Mouse (Mus musculus): ENCODE data around the gene 2510039O18Rik. TPM values are rescaled to one million over a fixed set of nuclear protein-coding genes. Genes with fewer than 3 reads are reported as not detected.

The 2510039O18Rik gene
- polyA plus RNA-seq, 1 experiment from 2014 or later, result 15.3 TPM

DNA sequence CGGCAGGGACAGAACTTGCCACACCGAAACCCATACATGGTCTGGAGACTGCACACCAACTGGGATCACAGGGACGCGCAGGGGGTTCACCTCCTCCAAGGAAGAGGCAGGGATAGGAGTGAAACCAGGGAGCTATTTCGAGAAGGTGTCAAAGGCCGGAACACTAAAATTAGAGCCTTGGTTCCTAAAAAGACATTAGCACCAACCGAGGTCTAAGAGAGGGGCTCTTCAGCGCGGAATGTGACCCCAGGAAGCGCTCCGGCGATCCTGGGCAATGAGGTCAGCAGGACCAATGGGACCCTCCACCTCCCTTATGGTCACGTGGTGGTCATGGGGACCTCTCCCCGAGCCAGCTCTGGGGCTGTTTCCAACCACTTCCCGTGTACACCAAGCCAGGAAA lies 22.9 kb downstream of the 2510039O18Rik start:
- H3K4me2 ChIP-seq, result no peak overlapping the region
- H3K36me3 ChIP-seq (ENCODE audit: control insufficient read depth, insufficient read depth, low read length), result no peaks in the 10 kb centered on the region
- WGBS, result 91% methylated on average over 15 of the region's 15 CpGs
- no peaks in the 10 kb centered on the region for H3K4me1 ChIP-seq (ENCODE audit: control insufficient read depth, insufficient read depth, low read length)
- no peak overlapping the region for H3K4me3 ChIP-seq (ENCODE audit: low read depth, low read length)
- no peaks in the 10 kb centered on the region for H3K27me3 ChIP-seq (ENCODE audit: control insufficient read depth, insufficient read depth, low read length)
- H3K27ac ChIP-seq (ENCODE audit: low read depth, low read length), result no peak overlapping the region
- ATAC-seq (ENCODE audit: low FRiP score) (no peak), DNase-seq (ENCODE audit: low spot score, missing footprints) (no peak)
- no peaks in the 10 kb centered on the region for H3K9me3 ChIP-seq (ENCODE audit: control insufficient read depth, low read length)
- H3K9ac ChIP-seq (ENCODE audit: low read length), result no peak overlapping the region

DNA sequence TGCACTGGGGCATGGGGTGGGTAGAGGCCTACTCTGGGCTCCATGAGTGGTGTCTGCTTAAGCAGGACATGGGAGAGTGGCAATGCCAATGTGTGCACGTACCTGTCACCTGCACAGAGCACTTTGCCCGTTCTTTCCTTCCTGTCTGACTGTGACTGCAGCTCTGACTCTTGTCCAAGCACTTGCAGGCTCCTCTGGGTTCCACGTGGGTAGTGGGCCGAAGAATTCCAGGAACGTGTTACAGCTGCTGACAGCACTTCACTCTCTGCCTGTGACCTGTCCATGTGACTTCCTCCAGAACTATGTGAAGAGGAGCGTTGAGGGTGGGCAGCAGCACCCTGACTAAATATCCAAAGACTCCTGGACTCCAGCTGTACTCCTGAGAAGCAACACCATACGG lies 25.0 kb downstream of the 2510039O18Rik start:
- no peak overlapping the region for H3K4me3 ChIP-seq (ENCODE audit: low read depth, low read length)
- H3K36me3 ChIP-seq (ENCODE audit: control insufficient read depth, insufficient read depth, low read length), result no peaks in the 10 kb centered on the region
- no peaks in the 10 kb centered on the region for H3K4me1 ChIP-seq (ENCODE audit: control insufficient read depth, insufficient read depth, low read length)
- ATAC-seq (ENCODE audit: low FRiP score) (no peak), DNase-seq (ENCODE audit: low spot score, missing footprints) (no peak)
- H3K4me2 ChIP-seq, result no peak overlapping the region
- H3K9me3 ChIP-seq (ENCODE audit: control insufficient read depth, low read length), result no peaks in the 10 kb centered on the region
- 89% methylated on average over 7 of the region's 7 CpGs for WGBS
- H3K27me3 ChIP-seq (ENCODE audit: control insufficient read depth, insufficient read depth, low read length), result no peaks in the 10 kb centered on the region
- H3K27ac ChIP-seq (ENCODE audit: low read depth, low read length), result no peak overlapping the region
- H3K9ac ChIP-seq (ENCODE audit: low read length), result no peak overlapping the region

DNA sequence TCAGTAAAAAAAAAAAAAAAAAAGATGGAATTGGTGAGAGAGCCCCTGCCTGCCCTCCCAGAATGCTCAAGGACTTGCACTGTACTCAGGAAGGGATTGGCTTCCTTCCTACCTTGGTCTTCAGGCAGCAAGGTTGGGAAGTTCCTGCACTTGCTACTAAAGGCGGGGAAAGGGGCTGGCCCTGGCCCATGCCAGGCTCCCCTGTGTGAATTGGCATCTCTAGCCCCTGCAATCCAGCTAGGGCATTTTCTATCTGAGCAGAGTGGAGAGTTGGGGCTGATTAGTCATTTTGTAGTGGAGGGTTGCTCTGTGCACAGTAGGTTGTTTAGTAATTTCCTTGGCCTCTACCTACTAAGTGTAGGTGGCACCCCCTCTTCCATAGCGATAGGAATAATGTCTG lies 28.1 kb downstream of the 2510039O18Rik start:
- ATAC-seq (ENCODE audit: low FRiP score), result no peak
- WGBS, result 82% methylated on average over 2 of the region's 2 CpGs
- H3K9me3 ChIP-seq (ENCODE audit: control insufficient read depth, low read length), result no peaks in the 10 kb centered on the region

DNA sequence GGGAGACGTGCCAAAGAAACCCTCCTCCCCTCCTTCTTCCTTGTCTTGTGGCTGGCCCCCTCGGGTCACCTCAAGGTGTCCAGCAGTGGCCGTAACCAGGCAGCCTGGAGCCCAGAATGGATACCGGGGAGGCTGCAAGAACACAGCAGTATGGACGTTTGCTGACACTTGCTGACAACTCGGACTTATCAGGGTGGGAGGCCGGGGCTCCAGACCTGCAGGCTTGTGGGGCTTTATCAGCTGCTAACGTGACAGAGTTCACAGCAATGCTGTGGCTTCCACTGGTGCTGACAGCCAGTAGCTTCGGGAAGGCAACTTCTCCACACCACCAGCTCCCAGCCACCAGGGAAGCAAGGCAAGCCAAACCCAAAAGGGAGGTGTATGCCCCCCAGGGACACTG lies 28.6 kb downstream of the 2510039O18Rik start:
- H3K9me3 ChIP-seq (ENCODE audit: control insufficient read depth, low read length), result no peaks in the 10 kb centered on the region
- 59% methylated on average over 9 of the region's 9 CpGs for WGBS
- no peak overlapping the region for H3K27ac ChIP-seq (ENCODE audit: low read depth, low read length)
- no peak overlapping the region for H3K4me2 ChIP-seq
- H3K9ac ChIP-seq (ENCODE audit: low read length), result no peak overlapping the region
- H3K36me3 ChIP-seq (ENCODE audit: control insufficient read depth, insufficient read depth, low read length), result no peaks in the 10 kb centered on the region
- no peaks in the 10 kb centered on the region for H3K27me3 ChIP-seq (ENCODE audit: control insufficient read depth, insufficient read depth, low read length)
- ATAC-seq (ENCODE audit: low FRiP score) (no peak), DNase-seq (ENCODE audit: low spot score, missing footprints) (no peak)
- no peaks in the 10 kb centered on the region for H3K4me1 ChIP-seq (ENCODE audit: control insufficient read depth, insufficient read depth, low read length)
- no peak overlapping the region for H3K4me3 ChIP-seq (ENCODE audit: low read depth, low read length)

More for the DNA sequence above, 28.1 kb downstream of the 2510039O18Rik start:
- Histone ChIP-seq H3K9ac (ENCODE audit: low read length) (no peak overlapping the region), H3K27me3 (ENCODE audit: control insufficient read depth, insufficient read depth, low read length) (no peaks in the 10 kb centered on the region), H3K4me3 (ENCODE audit: low read depth, low read length) (no peak overlapping the region), H3K27ac (ENCODE audit: low read depth, low read length) (no peak overlapping the region), H3K4me2 (no peak overlapping the region), H3K36me3 (ENCODE audit: control insufficient read depth, insufficient read depth, low read length) (no peaks in the 10 kb centered on the region), H3K4me1 (ENCODE audit: control insufficient read depth, insufficient read depth, low read length) (no peaks in the 10 kb centered on the region)
- no peak for DNase-seq (ENCODE audit: low spot score, missing footprints)

DNA sequence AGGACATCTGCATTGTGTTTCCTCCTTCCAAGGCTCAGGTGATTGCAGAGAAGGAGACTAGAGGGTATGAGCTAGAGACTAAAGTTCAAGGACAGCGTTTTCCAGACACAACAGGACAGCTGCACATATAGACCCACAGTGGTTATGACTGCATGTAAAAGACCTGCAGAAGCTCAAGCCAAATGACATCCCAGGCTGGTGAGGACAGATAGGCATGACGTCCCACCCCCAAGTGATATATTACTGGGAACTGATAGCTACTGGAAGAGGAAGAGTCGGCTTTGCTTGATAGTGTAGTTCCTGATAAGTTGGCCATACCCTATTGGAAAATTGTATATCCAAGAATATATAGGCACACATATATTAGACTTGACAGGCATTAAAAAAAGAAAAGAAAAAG lies 35.5 kb downstream of the 2510039O18Rik start:
- Histone ChIP-seq H3K9me3 (ENCODE audit: control insufficient read depth, low read length) (peaks cover 4% of the 10 kb centered on the region; the same call in 1 of the 2 replicates), H3K27me3 (ENCODE audit: control insufficient read depth, insufficient read depth, low read length) (no peaks in the 10 kb centered on the region), H3K4me1 (ENCODE audit: control insufficient read depth, insufficient read depth, low read length) (no peaks in the 10 kb centered on the region), H3K27ac (ENCODE audit: low read depth, low read length) (no peak overlapping the region), H3K4me3 (ENCODE audit: low read depth, low read length) (no peak overlapping the region), H3K4me2 (no peak overlapping the region), H3K9ac (ENCODE audit: low read length) (no peak overlapping the region), H3K36me3 (ENCODE audit: control insufficient read depth, insufficient read depth, low read length) (no peaks in the 10 kb centered on the region)
- ATAC-seq (ENCODE audit: low FRiP score), result no peak
- DNase-seq (ENCODE audit: low spot score, missing footprints), result no peak
- 79% methylated on average over 3 of the region's 3 CpGs for WGBS

DNA sequence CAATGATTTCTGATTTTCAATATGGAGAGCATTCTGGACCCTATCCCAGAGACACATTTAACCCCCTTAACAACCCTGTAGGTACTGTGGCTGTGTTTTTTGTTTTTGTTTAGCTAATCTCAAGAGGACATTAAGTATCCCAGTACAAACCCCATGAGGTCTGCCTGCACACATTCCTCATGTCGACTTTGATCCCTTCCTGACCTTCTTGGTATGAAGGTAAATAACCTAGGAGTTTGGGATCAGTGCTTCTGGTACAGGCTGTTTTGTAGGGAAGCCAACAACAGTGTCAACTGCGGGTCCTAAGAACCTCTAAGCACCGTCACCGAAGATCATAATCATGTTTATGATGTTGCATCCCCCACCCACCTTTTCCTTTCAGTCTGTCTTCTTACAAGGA lies 37.0 kb downstream of the 2510039O18Rik start:
- H3K4me3 ChIP-seq (ENCODE audit: low read depth, low read length), result no peak overlapping the region
- H3K27ac ChIP-seq (ENCODE audit: low read depth, low read length), result no peak overlapping the region
- no peak overlapping the region for H3K4me2 ChIP-seq
- no peaks in the 10 kb centered on the region for H3K27me3 ChIP-seq (ENCODE audit: control insufficient read depth, insufficient read depth, low read length)
- 81% methylated on average over 4 of the region's 4 CpGs for WGBS
- DNase-seq (ENCODE audit: low spot score, missing footprints), result no peak
- no peaks in the 10 kb centered on the region for H3K4me1 ChIP-seq (ENCODE audit: control insufficient read depth, insufficient read depth, low read length)
- no peaks in the 10 kb centered on the region for H3K36me3 ChIP-seq (ENCODE audit: control insufficient read depth, insufficient read depth, low read length)
- peaks cover 4% of the 10 kb centered on the region; the same call in 1 of the 2 replicates for H3K9me3 ChIP-seq (ENCODE audit: control insufficient read depth, low read length)
- H3K9ac ChIP-seq (ENCODE audit: low read length), result no peak overlapping the region
- no peak for ATAC-seq (ENCODE audit: low FRiP score)

DNA sequence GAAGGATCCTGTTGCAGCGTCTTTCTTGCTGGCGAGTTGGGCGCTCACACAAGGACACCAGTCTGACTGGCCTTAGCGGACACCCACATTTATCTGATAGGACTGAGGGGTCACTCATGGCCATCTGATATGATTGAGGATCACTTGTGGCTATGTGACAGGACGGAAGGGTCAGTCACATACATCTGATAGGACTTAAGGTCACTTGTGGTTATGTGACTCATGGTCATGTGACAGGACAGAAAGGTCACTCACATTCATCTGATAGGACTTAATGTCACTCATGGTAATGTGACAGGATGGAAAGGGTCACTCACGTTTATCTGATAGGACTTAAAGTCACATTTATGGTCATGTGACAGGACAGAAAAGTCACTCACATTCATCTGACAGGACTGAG lies 37.7 kb downstream of the 2510039O18Rik start:
- H3K9me3 ChIP-seq (ENCODE audit: control insufficient read depth, low read length), result peaks cover 4% of the 10 kb centered on the region; the same call in 1 of the 2 replicates
- no peaks in the 10 kb centered on the region for H3K36me3 ChIP-seq (ENCODE audit: control insufficient read depth, insufficient read depth, low read length)
- no peak overlapping the region for H3K27ac ChIP-seq (ENCODE audit: low read depth, low read length)
- no peaks in the 10 kb centered on the region for H3K27me3 ChIP-seq (ENCODE audit: control insufficient read depth, insufficient read depth, low read length)
- no peaks in the 10 kb centered on the region for H3K4me1 ChIP-seq (ENCODE audit: control insufficient read depth, insufficient read depth, low read length)
- no peak overlapping the region for H3K9ac ChIP-seq (ENCODE audit: low read length)
- ATAC-seq (ENCODE audit: low FRiP score) (no peak), DNase-seq (ENCODE audit: low spot score, missing footprints) (no peak)
- no peak overlapping the region for H3K4me2 ChIP-seq
- no peak overlapping the region for H3K4me3 ChIP-seq (ENCODE audit: low read depth, low read length)
- WGBS, result 92% methylated on average over 6 of the region's 6 CpGs

DNA sequence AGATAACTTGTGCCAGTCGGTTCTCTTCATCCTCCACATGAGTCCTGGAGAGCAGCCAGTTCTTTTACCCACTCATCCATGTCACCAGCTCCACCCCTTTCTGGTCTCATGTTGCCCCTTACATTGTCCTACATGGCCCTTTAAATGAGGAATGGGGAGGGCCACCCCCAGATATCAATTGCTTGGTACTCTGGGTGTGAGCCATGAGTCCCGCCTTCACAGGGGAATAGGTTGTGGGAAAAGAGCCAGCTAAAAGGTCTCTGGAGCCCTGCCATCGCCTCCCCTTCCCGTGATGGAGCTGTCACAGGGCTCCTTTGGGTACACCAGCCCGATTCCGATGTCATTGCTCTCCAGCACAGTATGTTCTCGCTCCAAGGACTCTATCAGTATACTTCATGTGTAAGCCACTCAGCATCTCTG lies 38.8 kb downstream of the 2510039O18Rik start:
- H3K9ac ChIP-seq (ENCODE audit: low read length), result no peak overlapping the region
- H3K4me1 ChIP-seq (ENCODE audit: control insufficient read depth, insufficient read depth, low read length), result no peaks in the 10 kb centered on the region
- ATAC-seq (ENCODE audit: low FRiP score) (no peak), DNase-seq (ENCODE audit: low spot score, missing footprints) (no peak)
- no peak overlapping the region for H3K4me2 ChIP-seq
- peaks cover 4% of the 10 kb centered on the region; the same call in 1 of the 2 replicates for H3K9me3 ChIP-seq (ENCODE audit: control insufficient read depth, low read length)
- H3K27ac ChIP-seq (ENCODE audit: low read depth, low read length), result no peak overlapping the region
- 80% methylated on average over 7 of the region's 7 CpGs for WGBS
- H3K4me3 ChIP-seq (ENCODE audit: low read depth, low read length), result no peak overlapping the region
- no peaks in the 10 kb centered on the region for H3K36me3 ChIP-seq (ENCODE audit: control insufficient read depth, insufficient read depth, low read length)
- H3K27me3 ChIP-seq (ENCODE audit: control insufficient read depth, insufficient read depth, low read length), result no peaks in the 10 kb centered on the region

DNA sequence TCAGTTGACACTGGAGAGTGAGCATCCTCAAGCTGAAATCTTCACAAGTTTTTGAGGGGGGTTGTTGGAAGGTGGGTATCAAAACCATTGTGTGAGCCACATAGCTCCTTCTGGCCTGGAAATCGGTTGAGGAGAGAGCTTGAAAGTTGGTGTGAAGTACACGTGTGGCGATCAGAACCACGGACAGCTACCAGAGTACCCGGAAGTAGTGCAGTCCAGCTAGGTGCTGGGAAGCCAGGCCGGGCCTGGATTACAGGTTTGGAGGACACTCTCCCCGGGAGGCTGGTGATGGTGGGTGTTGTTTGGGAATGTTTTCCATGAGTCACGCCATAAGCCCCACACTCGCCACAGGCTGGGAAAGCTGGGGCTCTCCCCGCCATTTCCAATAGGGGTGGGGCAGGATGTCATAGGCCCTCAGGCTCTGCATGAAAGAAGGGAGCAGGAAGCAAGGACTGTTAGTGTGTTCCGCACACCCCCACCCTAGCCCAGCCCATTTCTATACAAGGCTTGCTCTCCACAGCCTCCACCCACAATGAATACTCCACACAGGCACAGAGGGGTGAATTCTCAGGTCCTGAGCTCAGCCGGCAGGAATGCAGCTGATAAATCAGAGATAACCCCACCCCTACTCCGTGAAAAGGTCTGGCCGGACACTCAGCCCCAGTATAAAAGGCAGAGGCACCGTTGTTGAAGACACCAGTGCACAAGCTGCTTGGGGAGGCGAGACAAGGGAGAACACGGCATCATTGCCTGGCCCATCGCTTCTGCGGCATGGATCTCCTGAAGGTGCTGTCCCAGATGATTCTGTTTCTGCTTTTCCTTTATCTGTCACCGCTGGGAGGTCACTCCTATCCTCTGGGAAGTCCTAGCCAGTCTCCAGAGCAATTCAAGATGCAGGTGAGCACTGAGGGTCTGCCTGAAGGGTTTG lies 44.8 kb downstream of the 2510039O18Rik start, which contains the start of gene Nppb:
Gene Nppb, plus strand, starts transcription at position 584 of the 928 bp plus-strand sequence.
- Histone ChIP-seq H3K27ac (ENCODE audit: low read depth, low read length) (no peak within 1 kb of the TSS), H3K4me3 (ENCODE audit: low read depth, low read length) (no peak within 1 kb of the TSS), H3K36me3 (ENCODE audit: control insufficient read depth, insufficient read depth, low read length) (no peaks in the 10 kb centered on the region), H3K9me3 (ENCODE audit: control insufficient read depth, low read length) (no peaks in the 10 kb centered on the region), H3K9ac (ENCODE audit: low read length) (no peak within 1 kb of the TSS), H3K27me3 (ENCODE audit: control insufficient read depth, insufficient read depth, low read length) (no peaks in the 10 kb centered on the region), H3K4me1 (ENCODE audit: control insufficient read depth, insufficient read depth, low read length) (no peaks in the 10 kb centered on the region), H3K4me2 (no peak within 1 kb of the TSS)
- ATAC-seq (ENCODE audit: low FRiP score), result 0 out of 2 replicates have a peak, but pooled peaks have one; percentile 14
- 37% methylated on average over 20 of the region's 20 CpGs for WGBS
- DNase-seq (ENCODE audit: low spot score, missing footprints), result peak; percentile 85
